23 mouse cellular contexts compared by ENCODE assay signal in genomic region chr2:10369676-10370075, GRCm38 (mm10). TPM values are rescaled to one million over a fixed set of nuclear protein-coding genes. Genes with fewer than 3 reads are reported as not detected.
A peak's percentile ranks its signal among the peaks of the same experiment; 100 is the strongest.
DNase-seq lines count a peak whose midpoint lies in the region; ATAC-seq and TF ChIP-seq lines count a peak whose summit lies in the region.
"Had no signal": no experiment of that assay in that cellular context is flagged by ENCODE, and none has a peak within 500 bp of the region (broad histone marks: within the 10 kb centered on the region; RNA-seq: fewer than 3 reads in every experiment).

No protein-coding gene starts in this region.

- WGBS in liver, postnatal 0 days (ENCODE audit: insufficient replicate concordance), result 3% methylated on average over 8 of the region's 8 CpGs
- 3% methylated on average over 8 of the region's 8 CpGs for WGBS in stomach, embryonic 16.5 days
- 5% methylated on average over 8 of the region's 8 CpGs for WGBS in stomach, postnatal 0 days

- peak overlapping the region; percentile 19 for H3K4me2 ChIP-seq in liver, postnatal 0 days (ENCODE audit: low read depth, low read length)
- H3K4me2 ChIP-seq in stomach, embryonic 16.5 days (ENCODE audit: low read depth, low read length), result no peak overlapping the region
- no peak overlapping the region for H3K4me2 ChIP-seq in stomach, postnatal 0 days (replicated peaks; ENCODE audit: low read depth)
- H3K4me2 ChIP-seq: embryonic facial prominence, embryonic 12.5 days; embryonic facial prominence, embryonic 15.5 days; heart, embryonic 11.5 days; hindbrain, embryonic 14.5 days had no signal

- no peak for TF ChIP-seq CTCF in liver, postnatal 0 days (IDR thresholded peaks at IDR 0.05; ENCODE audit: low read depth)
- no peak for TF ChIP-seq CTCF in stomach, postnatal 0 days (IDR thresholded peaks at IDR 0.05; ENCODE audit: low read depth)

- no peak overlapping the region for H3K9ac ChIP-seq in liver, postnatal 0 days (replicated peaks)
- H3K9ac ChIP-seq in stomach, embryonic 16.5 days (ENCODE audit: low read length), result no peak overlapping the region
- H3K9ac ChIP-seq in stomach, postnatal 0 days (ENCODE audit: low read length), result no peak overlapping the region
- H3K9ac ChIP-seq: embryonic facial prominence, embryonic 12.5 days; embryonic facial prominence, embryonic 15.5 days; forebrain, postnatal 0 days; hindbrain, embryonic 14.5 days had no signal

- H3K4me3 ChIP-seq in liver, postnatal 0 days (ENCODE audit: low read depth, low read length), result no peak overlapping the region
- H3K4me3 ChIP-seq in stomach, embryonic 16.5 days (replicated peaks; ENCODE audit: low read length), result 0 out of 2 replicates have a peak overlapping the region, but pooled peaks have one; percentile 2
- no peak overlapping the region for H3K4me3 ChIP-seq in stomach, postnatal 0 days (ENCODE audit: low read depth, low read length)
- H3K4me3 ChIP-seq: embryonic facial prominence, embryonic 12.5 days; embryonic facial prominence, embryonic 15.5 days; gastrocnemius, adult 2 months had no signal

- no peak for TF ChIP-seq EP300 in liver, postnatal 0 days (IDR thresholded peaks at IDR 0.05; ENCODE audit: low read depth)
- TF ChIP-seq EP300 in stomach, postnatal 0 days (optimal IDR thresholded peaks at IDR 0.05), result no peak

- no peaks in the 10 kb centered on the region for H3K9me3 ChIP-seq in liver, postnatal 0 days (ENCODE audit: low read length)
- no peaks in the 10 kb centered on the region for H3K9me3 ChIP-seq in stomach, embryonic 16.5 days (replicated peaks; ENCODE audit: control insufficient read depth, low read length)
- H3K9me3 ChIP-seq in stomach, postnatal 0 days (ENCODE audit: control insufficient read depth, low read length), result no peaks in the 10 kb centered on the region
- H3K9me3 ChIP-seq: embryonic facial prominence, embryonic 12.5 days; embryonic facial prominence, embryonic 15.5 days had no signal

- no peaks in the 10 kb centered on the region for H3K36me3 ChIP-seq in liver, postnatal 0 days (replicated peaks; ENCODE audit: insufficient read depth, low read length)
- no peaks in the 10 kb centered on the region for H3K36me3 ChIP-seq in stomach, embryonic 16.5 days (ENCODE audit: control insufficient read depth, insufficient read depth, low read length)
- H3K36me3 ChIP-seq in stomach, postnatal 0 days (ENCODE audit: control insufficient read depth, insufficient read depth, low read length), result no peaks in the 10 kb centered on the region
- H3K36me3 ChIP-seq: embryonic facial prominence, embryonic 12.5 days; embryonic facial prominence, embryonic 15.5 days had no signal

- no peak for ATAC-seq in liver, postnatal 0 days
- ATAC-seq in stomach, embryonic 16.5 days (ENCODE audit: insufficient read depth, low FRiP score), result no peak
- no peak for ATAC-seq in stomach, postnatal 0 days (ENCODE audit: low FRiP score, low TSS enrichment)
- ATAC-seq: activated CD4-positive, CD25-positive, alpha-beta regulatory T cell, adult 4 months; forebrain, embryonic 14.5 days; forebrain, postnatal 0 days; hindbrain, postnatal 0 days had no signal

- H3K27ac ChIP-seq in liver, postnatal 0 days (ENCODE audit: low read depth), result no peak overlapping the region
- H3K27ac ChIP-seq in stomach, embryonic 16.5 days (ENCODE audit: low read length), result no peak overlapping the region
- no peak overlapping the region for H3K27ac ChIP-seq in stomach, postnatal 0 days (replicated peaks)
- H3K27ac ChIP-seq: embryonic facial prominence, embryonic 12.5 days; embryonic facial prominence, embryonic 15.5 days; gastrocnemius, adult 2 months; hindbrain, embryonic 14.5 days; hindbrain, postnatal 0 days had no signal

- peaks cover 22% of the 10 kb centered on the region for H3K4me1 ChIP-seq in liver, postnatal 0 days (ENCODE audit: insufficient read depth)
- H3K4me1 ChIP-seq in stomach, embryonic 16.5 days (ENCODE audit: control insufficient read depth, insufficient read depth, low read length), result 0 out of 2 replicates have a peak, but pooled peaks cover 13% of the 10 kb centered on the region
- peaks cover 6% of the 10 kb centered on the region; the same call in 1 of the 2 replicates for H3K4me1 ChIP-seq in stomach, postnatal 0 days (replicated peaks; ENCODE audit: control insufficient read depth, insufficient read depth)

- peaks cover 57% of the 10 kb centered on the region for H3K27me3 ChIP-seq in liver, postnatal 0 days (ENCODE audit: insufficient read depth, low read length)
- peaks cover 36% of the 10 kb centered on the region for H3K27me3 ChIP-seq in stomach, embryonic 16.5 days (ENCODE audit: control insufficient read depth, insufficient read depth, low read length)
- H3K27me3 ChIP-seq in stomach, postnatal 0 days (ENCODE audit: control insufficient read depth, insufficient read depth, low read length), result peaks cover 17% of the 10 kb centered on the region; the same call in 1 of the 2 replicates

- DNase-seq in embryo, embryonic 10.5 days (ENCODE audit: low spot score), result peak; percentile 22
- DNase-seq in embryo, embryonic 11 days, result no peak
- no peak for DNase-seq in liver, postnatal 0 days
- no peak for DNase-seq in liver
- no peak for DNase-seq in stomach, postnatal 0 days (ENCODE audit: low spot score)
- DNase-seq in spleen, adult 18-20 months, result no peak
- DNase-seq: adrenal gland, adult 8-10 months; adrenal gland, postnatal 25 days; cerebellum, adult 11-12 months; cerebellum, adult 8-10 months; cerebellum, postnatal 10 days; cerebellum, postnatal 36 days; forebrain, postnatal 0 days; gastrocnemius, adult 2 months; gastrocnemius, postnatal 14 days had no signal

RNA-seq across cellular contexts. Expression of gene Sfmbt2, which starts 0.6 kb away (rescaled TPM):
- polyA plus RNA-seq in liver, postnatal 0 days (2015; fragmentation: Nextera tagmentation; extraction: Ambion mirVana), result 0.25 and 0.39 TPM in 2 replicates
- polyA plus RNA-seq in stomach, embryonic 16.5 days (2015; fragmentation: Nextera tagmentation; extraction: Ambion mirVana), result 2.0 and 2.2 TPM in 2 replicates
- polyA plus RNA-seq in stomach, postnatal 0 days (2015; fragmentation: Nextera tagmentation; extraction: Ambion mirVana), result 0.63 and 0.65 TPM in 2 replicates
